Mouse (Mus musculus) midbrain, embryonic 11.5 days (tissue): ENCODE measurements around the gene Cobl. TPM values are rescaled to one million over a fixed set of nuclear protein-coding genes. Genes with fewer than 3 reads are reported as not detected.

Source experiments
- ATAC-seq: fragments of 200-750 bp; cut with Nextera tagmentation; 2 replicates; pipeline ENCODE4 v1.8.0; 2017; ENCODE audit warnings: moderate TSS enrichment, moderate library complexity; ENCODE audit not compliant: low FRiP score
- DNase-seq: peaks from one replicate; pipeline ENCODE4 v3.0.0; 2015; ENCODE audit warnings: low spot score; ENCODE audit errors: missing footprints
- H3K27ac ChIP-seq: fragments of 300-500 bp; sonication (generic); 2 replicates; pipeline ENCODE4 v1.5.1; 2014; ENCODE audit warnings: low read depth, low read length
- H3K27me3 ChIP-seq: fragments of 300-500 bp; sonication (generic); 2 replicates; pipeline ENCODE4 v1.6.1; 2014; ENCODE audit warnings: mild to moderate bottlenecking, low read length, moderate library complexity, mixed read lengths; ENCODE audit not compliant: control insufficient read depth, insufficient read depth
- H3K36me3 ChIP-seq: fragments of 300-500 bp; sonication (generic); 2 replicates; pipeline ENCODE4 v1.6.1; 2014; ENCODE audit warnings: mild to moderate bottlenecking, low read length, moderate library complexity, mixed read lengths; ENCODE audit not compliant: control insufficient read depth, insufficient read depth
- H3K4me1 ChIP-seq: fragments of 300-500 bp; sonication (generic); 2 replicates; pipeline ENCODE4 v1.6.1; 2014; ENCODE audit warnings: low read length; ENCODE audit not compliant: control insufficient read depth, insufficient read depth
- H3K4me2 ChIP-seq: fragments of 300-500 bp; sonication (generic); 2 replicates; pipeline ENCODE4 v1.6.1; 2014; ENCODE audit warnings: mild to moderate bottlenecking, moderate library complexity
- H3K4me3 ChIP-seq: fragments of 300-500 bp; sonication (generic); 2 replicates; pipeline ENCODE4 v1.5.1; 2014; ENCODE audit warnings: low read depth, low read length
- H3K9ac ChIP-seq: fragments of 300-500 bp; sonication (generic); 2 replicates; pipeline ENCODE4 v1.6.1; 2014; ENCODE audit warnings: low read length
- H3K9me3 ChIP-seq: fragments of 300-500 bp; sonication (generic); 2 replicates; pipeline ENCODE4 v1.6.1; 2016; ENCODE audit warnings: low read length; ENCODE audit not compliant: control insufficient read depth
- WGBS: fragments of 180-500 bp; shearing (Covaris S2); extraction: QIAGEN DNeasy Blood & Tissue Kit; methylation state at CpG from one replicate; pipeline ENCODE4 v1.1.7; 2014; 5-methylcytosine and 5-hydroxymethylcytosine counted together
- polyA plus RNA-seq: library from polyadenylated mRNA; unstranded; fragments of >200 nt; fragmentation: Nextera tagmentation; extraction: Ambion mirVana; gene quantifications from 2 replicates; pipeline ENCODE4 v1.2.1, GENCODE M21; 2014

Gene Cobl
- polyA plus RNA-seq, 1 experiment from 2014 or later, result 3.4 TPM

DNA sequence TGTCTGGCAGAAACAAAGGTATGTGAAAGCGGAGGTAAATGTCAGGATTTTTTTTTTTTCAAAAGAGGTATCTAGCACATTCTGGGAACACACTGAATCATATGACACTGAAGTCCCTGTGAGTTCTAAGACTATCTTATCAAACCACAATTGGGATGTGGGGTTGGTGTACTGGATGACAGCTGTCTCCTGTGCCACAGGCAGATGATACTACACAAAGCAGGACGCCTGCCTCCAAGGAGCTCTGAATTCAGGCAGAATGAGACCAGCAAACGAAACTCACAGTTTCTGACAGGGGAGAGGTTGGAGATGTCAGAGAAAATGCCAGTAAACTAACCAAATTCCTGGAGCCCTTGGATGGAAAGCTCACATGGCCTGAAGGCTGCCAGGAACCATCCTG is 5.9 kb downstream of the Cobl start:
- Histone ChIP-seq H3K9me3 (no peaks in the 10 kb centered on the region), H3K27ac (no peak overlapping the region), H3K4me3 (no peak overlapping the region), H3K27me3 (no peaks in the 10 kb centered on the region; the same call in 1 of the 2 replicates), H3K4me1 (0 out of 2 replicates have a peak, but pooled peaks cover 1% of the 10 kb centered on the region), H3K9ac (no peak overlapping the region), H3K4me2 (no peak overlapping the region), H3K36me3 (no peaks in the 10 kb centered on the region)
- 79% methylated on average over 3 of the region's 3 CpGs for WGBS
- DNase-seq (no peak), ATAC-seq (no peak)

- H3K4me2 ChIP-seq, result no peak overlapping the region
- H3K27me3 ChIP-seq, result no peaks in the 10 kb centered on the region
- H3K4me3 ChIP-seq, result no peak overlapping the region
- H3K4me1 ChIP-seq, result no peaks in the 10 kb centered on the region
- DNase-seq (no peak), ATAC-seq (no peak)
- no peak overlapping the region for H3K27ac ChIP-seq
- H3K36me3 ChIP-seq, result no peaks in the 10 kb centered on the region
- H3K9ac ChIP-seq, result no peak overlapping the region
- no peaks in the 10 kb centered on the region for H3K9me3 ChIP-seq
- 89% methylated on average over 2 of the region's 2 CpGs for WGBS
These were observed 6.4 kb downstream of the Cobl start for GRCm38 (mm10) chr11:12458392-12458791.

GRCm38 (mm10) chr11:12448101-12448500 is 16.7 kb downstream of the Cobl start:
- DNase-seq (no peak), ATAC-seq (no peak)
- no peaks in the 10 kb centered on the region for H3K9me3 ChIP-seq
- H3K4me3 ChIP-seq, result no peak overlapping the region
- H3K4me1 ChIP-seq, result peaks cover 5% of the 10 kb centered on the region; the same call in 1 of the 2 replicates
- H3K9ac ChIP-seq, result no peak overlapping the region
- H3K27ac ChIP-seq, result no peak overlapping the region
- 88% methylated on average over 3 of the region's 3 CpGs for WGBS
- no peak overlapping the region for H3K4me2 ChIP-seq
- no peaks in the 10 kb centered on the region for H3K27me3 ChIP-seq
- H3K36me3 ChIP-seq, result no peaks in the 10 kb centered on the region

DNA sequence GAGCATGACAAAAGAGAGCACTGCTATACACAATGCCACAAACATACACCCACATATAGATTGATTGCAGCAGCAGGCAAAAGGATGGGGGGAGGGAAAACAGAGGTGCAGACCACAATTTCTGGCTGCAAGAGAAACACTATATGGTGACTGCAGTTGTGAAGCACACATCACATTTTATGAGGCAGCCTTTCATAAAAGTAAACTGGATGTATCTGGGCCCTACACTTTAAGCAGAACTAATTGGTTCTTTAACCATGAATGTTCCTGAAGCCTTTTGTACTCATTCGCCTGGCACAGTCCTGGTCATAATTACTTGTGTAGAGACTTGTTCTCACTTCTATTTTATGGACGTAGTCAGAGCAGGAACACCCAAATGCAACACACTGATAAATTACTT is 19.5 kb downstream of the Cobl start:
- Histone ChIP-seq H3K9me3 (no peaks in the 10 kb centered on the region), H3K4me1 (peaks cover 5% of the 10 kb centered on the region; the same call in 1 of the 2 replicates), H3K27ac (no peak overlapping the region), H3K4me3 (no peak overlapping the region), H3K27me3 (no peaks in the 10 kb centered on the region), H3K9ac (no peak overlapping the region), H3K36me3 (no peaks in the 10 kb centered on the region), H3K4me2 (no peak overlapping the region)
- no peak for ATAC-seq
- no peak for DNase-seq
- 77% methylated on average over 2 of the region's 2 CpGs for WGBS

GRCm38 (mm10) chr11:12444215-12444614 is 20.5 kb downstream of the Cobl start:
- no peak overlapping the region for H3K27ac ChIP-seq
- DNase-seq (no peak), ATAC-seq (no peak)
- H3K9me3 ChIP-seq, result no peaks in the 10 kb centered on the region
- no peaks in the 10 kb centered on the region for H3K27me3 ChIP-seq
- H3K36me3 ChIP-seq, result no peaks in the 10 kb centered on the region
- H3K4me2 ChIP-seq, result no peak overlapping the region
- no peak overlapping the region for H3K9ac ChIP-seq
- peaks cover 5% of the 10 kb centered on the region; the same call in 1 of the 2 replicates for H3K4me1 ChIP-seq
- no peak overlapping the region for H3K4me3 ChIP-seq
- 79% methylated on average over 2 of the region's 2 CpGs for WGBS

GRCm38 (mm10) chr11:12443614-12444013 is 21.1 kb downstream of the Cobl start:
- H3K36me3 ChIP-seq, result no peaks in the 10 kb centered on the region
- no peaks in the 10 kb centered on the region for H3K9me3 ChIP-seq
- H3K9ac ChIP-seq, result no peak overlapping the region
- no peak overlapping the region for H3K4me2 ChIP-seq
- DNase-seq (peak; percentile 85), ATAC-seq (no peak)
- WGBS, result 59% methylated on average over 4 of the region's 4 CpGs
- no peak overlapping the region for H3K27ac ChIP-seq
- H3K27me3 ChIP-seq, result no peaks in the 10 kb centered on the region
- no peak overlapping the region for H3K4me3 ChIP-seq
- peaks cover 5% of the 10 kb centered on the region; the same call in 1 of the 2 replicates for H3K4me1 ChIP-seq

DNA sequence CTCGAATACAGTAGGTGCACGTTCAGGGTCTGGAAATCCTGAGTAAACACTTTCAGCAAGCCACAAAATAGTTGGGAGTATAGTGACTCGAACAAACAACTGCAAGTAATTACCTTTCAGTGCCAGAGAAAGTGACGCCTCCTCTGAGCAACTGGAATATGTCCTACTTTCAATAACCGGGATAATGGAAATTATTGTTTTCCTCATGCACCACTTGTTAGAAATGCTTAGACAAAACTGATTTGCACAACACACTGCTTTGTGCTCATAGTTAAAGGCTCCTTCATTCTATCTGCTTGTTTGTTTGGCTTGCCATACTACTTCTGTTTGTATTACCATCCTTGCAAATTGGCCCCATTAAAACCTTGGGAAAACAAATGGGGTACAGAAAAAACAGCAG is 21.6 kb downstream of the Cobl start:
- Histone ChIP-seq H3K4me3 (no peak overlapping the region), H3K9ac (no peak overlapping the region), H3K4me1 (peaks cover 5% of the 10 kb centered on the region; the same call in 1 of the 2 replicates), H3K27ac (no peak overlapping the region), H3K27me3 (no peaks in the 10 kb centered on the region), H3K9me3 (no peaks in the 10 kb centered on the region), H3K4me2 (no peak overlapping the region), H3K36me3 (no peaks in the 10 kb centered on the region)
- DNase-seq (no peak), ATAC-seq (no peak)
- 84% methylated on average over 5 of the region's 5 CpGs for WGBS

DNA sequence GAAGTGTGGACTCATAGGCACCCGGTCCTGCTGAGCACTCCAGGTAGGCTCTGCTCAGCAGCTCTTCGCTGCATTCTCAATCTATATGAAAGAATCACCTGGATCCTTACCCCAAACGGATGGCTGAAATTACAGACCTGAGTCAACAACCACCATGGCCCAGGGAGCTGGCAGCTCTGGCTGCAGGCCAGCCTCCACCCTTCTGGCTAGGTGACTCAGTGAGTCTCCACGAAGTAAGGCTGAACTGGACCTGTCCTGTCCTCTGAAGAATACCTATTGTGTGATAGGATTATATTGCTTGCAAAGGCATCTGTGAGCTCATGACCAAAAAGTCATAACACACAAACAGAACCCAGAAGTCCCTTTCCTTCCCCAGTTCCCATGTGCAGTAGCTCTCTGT is 22.5 kb downstream of the Cobl start:
- H3K9me3 ChIP-seq, result no peaks in the 10 kb centered on the region
- no peak for ATAC-seq
- no peak overlapping the region for H3K4me3 ChIP-seq
- H3K27ac ChIP-seq, result no peak overlapping the region
- H3K27me3 ChIP-seq, result no peaks in the 10 kb centered on the region
- peaks cover 5% of the 10 kb centered on the region; the same call in 1 of the 2 replicates for H3K4me1 ChIP-seq
- no peak overlapping the region for H3K9ac ChIP-seq
- WGBS, result 87% methylated on average over 4 of the region's 4 CpGs
- no peaks in the 10 kb centered on the region for H3K36me3 ChIP-seq
- no peak overlapping the region for H3K4me2 ChIP-seq
- no peak for DNase-seq

GRCm38 (mm10) chr11:12435905-12436304 is 28.9 kb downstream of the Cobl start:
- Histone ChIP-seq H3K4me3 (no peak overlapping the region), H3K4me1 (no peaks in the 10 kb centered on the region), H3K9me3 (no peaks in the 10 kb centered on the region), H3K27me3 (no peaks in the 10 kb centered on the region), H3K27ac (no peak overlapping the region), H3K9ac (no peak overlapping the region), H3K4me2 (no peak overlapping the region), H3K36me3 (no peaks in the 10 kb centered on the region)
- no peak for ATAC-seq
- DNase-seq, result no peak
- WGBS, result 47% methylated on average over 3 of the region's 3 CpGs
